Comparison of ENCODE assay signal across 12 mouse cellular contexts in the genomic region with DNA sequence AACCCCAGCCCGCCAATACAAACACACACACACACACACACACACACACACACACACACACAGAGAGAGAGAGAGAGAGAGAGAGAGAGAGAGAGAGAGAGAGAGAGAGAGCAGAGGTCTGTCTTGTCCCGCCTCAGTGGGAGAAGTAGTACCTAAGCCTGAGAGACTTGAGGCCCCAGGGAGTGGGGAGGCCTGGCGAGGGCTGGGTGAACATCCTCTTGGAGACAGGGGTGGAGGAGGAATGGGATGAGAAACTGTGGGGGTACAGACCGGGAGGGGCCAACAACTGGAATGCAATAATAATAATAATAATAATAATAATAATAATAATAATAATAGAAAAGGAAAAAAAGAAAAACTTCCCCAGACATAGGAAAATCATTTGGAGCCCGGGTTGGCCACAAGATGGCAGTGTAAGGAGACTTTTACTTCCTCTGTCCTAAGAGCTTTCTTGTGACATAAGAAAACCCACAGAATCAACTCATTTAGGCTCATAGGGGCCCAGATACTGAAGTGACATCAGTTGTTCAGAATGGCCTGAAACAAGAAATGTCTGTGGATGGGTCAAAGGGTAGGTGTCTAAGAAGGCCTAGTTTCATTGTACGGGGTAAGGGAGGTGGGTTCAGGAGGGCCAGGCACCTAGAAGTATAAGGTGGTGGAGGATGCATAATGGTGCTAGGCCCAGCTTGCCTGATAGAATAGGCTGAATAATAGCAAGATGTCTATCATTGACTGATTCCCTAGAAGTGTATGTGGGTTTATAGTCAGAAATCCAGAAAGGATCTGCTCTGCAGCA. TPM values are rescaled to one million over a fixed set of nuclear protein-coding genes. Genes with fewer than 3 reads are reported as not detected.
DNase-seq lines count a peak whose midpoint lies in the region; ATAC-seq and TF ChIP-seq lines count a peak whose summit lies in the region.
"Had no signal": no experiment of that assay in that cellular context is flagged by ENCODE, and none has a peak within 500 bp of the region (broad histone marks: within the 10 kb centered on the region; RNA-seq: fewer than 3 reads in every experiment).

No protein-coding gene starts in this region.

- H3K27ac ChIP-seq in limb, embryonic 11.5 days (replicated peaks; ENCODE audit: low read depth, low read length) = no peak overlapping the region
- no peak overlapping the region for H3K27ac ChIP-seq in limb, embryonic 10.5 days
- no peak overlapping the region for H3K27ac ChIP-seq in forebrain, postnatal 0 days (ENCODE audit: low read depth, low read length)
- H3K27ac ChIP-seq in lung, embryonic 16.5 days (ENCODE audit: low read length) = no peak overlapping the region
- H3K27ac ChIP-seq: stomach, embryonic 15.5 days had no signal

- no peaks in the 10 kb centered on the region for H3K36me3 ChIP-seq in limb, embryonic 11.5 days (ENCODE audit: control insufficient read depth, insufficient read depth, low read length)
- no peaks in the 10 kb centered on the region for H3K36me3 ChIP-seq in limb, embryonic 10.5 days
- no peaks in the 10 kb centered on the region for H3K36me3 ChIP-seq in forebrain, postnatal 0 days (ENCODE audit: insufficient read depth)
- no peaks in the 10 kb centered on the region for H3K36me3 ChIP-seq in lung, embryonic 16.5 days (ENCODE audit: control insufficient read depth, insufficient read depth, low read length)
- H3K36me3 ChIP-seq: stomach, embryonic 15.5 days had no signal

- no peaks in the 10 kb centered on the region for H3K27me3 ChIP-seq in limb, embryonic 11.5 days (ENCODE audit: control insufficient read depth, insufficient read depth, low read length)
- no peaks in the 10 kb centered on the region for H3K27me3 ChIP-seq in limb, embryonic 10.5 days (ENCODE audit: low read depth, poor library complexity, severe bottlenecking)
- no peaks in the 10 kb centered on the region for H3K27me3 ChIP-seq in forebrain, postnatal 0 days (ENCODE audit: insufficient read depth, low read length)
- no peaks in the 10 kb centered on the region for H3K27me3 ChIP-seq in lung, embryonic 16.5 days (ENCODE audit: control insufficient read depth, insufficient read depth, low read depth, low read length)
- H3K27me3 ChIP-seq: stomach, embryonic 15.5 days had no signal

- WGBS in limb, embryonic 11.5 days = 59% methylated on average over 6 of the region's 6 CpGs
- 51% methylated on average over 5 of the region's 6 CpGs for WGBS in limb, embryonic 10.5 days
- WGBS in forebrain, postnatal 0 days = 57% methylated on average over 6 of the region's 6 CpGs
- 48% methylated on average over 6 of the region's 6 CpGs for WGBS in lung, embryonic 16.5 days

- no peak overlapping the region for H3K4me2 ChIP-seq in limb, embryonic 11.5 days (ENCODE audit: low read depth, severe bottlenecking)
- H3K4me2 ChIP-seq in forebrain, postnatal 0 days (ENCODE audit: low read depth) = no peak overlapping the region
- H3K4me2 ChIP-seq in lung, embryonic 16.5 days (ENCODE audit: low read depth, low read length) = no peak overlapping the region
- H3K4me2 ChIP-seq: stomach, embryonic 15.5 days had no signal

- no peaks in the 10 kb centered on the region for H3K4me1 ChIP-seq in limb, embryonic 11.5 days (ENCODE audit: control insufficient read depth, insufficient read depth, low read length)
- H3K4me1 ChIP-seq in limb, embryonic 10.5 days = no peaks in the 10 kb centered on the region
- no peaks in the 10 kb centered on the region for H3K4me1 ChIP-seq in forebrain, postnatal 0 days (ENCODE audit: insufficient read depth)
- no peaks in the 10 kb centered on the region for H3K4me1 ChIP-seq in lung, embryonic 16.5 days (replicated peaks; ENCODE audit: control insufficient read depth, insufficient read depth, low read length)
- H3K4me1 ChIP-seq: stomach, embryonic 15.5 days had no signal

- H3K4me3 ChIP-seq in limb, embryonic 11.5 days (ENCODE audit: low read depth, low read length) = no peak overlapping the region
- H3K4me3 ChIP-seq in limb, embryonic 10.5 days = no peak overlapping the region
- no peak overlapping the region for H3K4me3 ChIP-seq in forebrain, postnatal 0 days (ENCODE audit: low read depth, low read length)
- H3K4me3 ChIP-seq in lung, embryonic 16.5 days (ENCODE audit: low read length) = no peak overlapping the region
- H3K4me3 ChIP-seq: stomach, embryonic 15.5 days had no signal

- TF ChIP-seq CTCF in forebrain, postnatal 0 days (IDR thresholded peaks at IDR 0.05; ENCODE audit: low read depth) = peak; percentile 56

- ATAC-seq in limb, embryonic 11.5 days (ENCODE audit: insufficient number of reproducible peaks, low FRiP score, low TSS enrichment, low read depth) = no peak
- ATAC-seq in forebrain, postnatal 0 days = 0 out of 2 replicates have a peak, but pooled peaks have one; percentile 20
- ATAC-seq in lung, embryonic 16.5 days (ENCODE audit: low read depth) = 0 out of 2 replicates have a peak, but pooled peaks have one; percentile 10

- no peak overlapping the region for H3K9ac ChIP-seq in limb, embryonic 11.5 days (ENCODE audit: low read length)
- no peak overlapping the region for H3K9ac ChIP-seq in forebrain, postnatal 0 days
- no peak overlapping the region for H3K9ac ChIP-seq in lung, embryonic 16.5 days (ENCODE audit: low read length)
- H3K9ac ChIP-seq: stomach, embryonic 15.5 days had no signal

- DNase-seq in adrenal gland, adult 2 months = peak; percentile 6
- no peak for DNase-seq in adrenal gland, adult 8-10 months
- peak; percentile 29 for DNase-seq in limb, embryonic 11.5 days (ENCODE audit: low spot score)
- DNase-seq in limb, embryonic 10.5 days (ENCODE audit: low spot score) = no peak
- peak; percentile 43 for DNase-seq in adipocyte (ENCODE audit: low spot score)
- peak; percentile 26 for DNase-seq in forebrain, postnatal 0 days
- no peak for DNase-seq in urinary bladder, postnatal 36 days (ENCODE audit: low spot score in 2 of 2)

- no peaks in the 10 kb centered on the region for H3K9me3 ChIP-seq in limb, embryonic 11.5 days (ENCODE audit: control insufficient read depth, low read length)
- no peaks in the 10 kb centered on the region for H3K9me3 ChIP-seq in limb, embryonic 10.5 days (replicated peaks)
- no peaks in the 10 kb centered on the region for H3K9me3 ChIP-seq in forebrain, postnatal 0 days (ENCODE audit: low read length)
- H3K9me3 ChIP-seq in lung, embryonic 16.5 days (ENCODE audit: control insufficient read depth, low read length) = no peaks in the 10 kb centered on the region
- H3K9me3 ChIP-seq: stomach, embryonic 15.5 days had no signal

RNA-seq across cellular contexts. Expression of a gene that starts 8.9 kb away (rescaled TPM):
- 1 to 10 TPM; 3.0 to 3.6 TPM for total RNA-seq in adrenal gland, adult 2 months (2021)
- polyA plus RNA-seq in adrenal gland, adult 2 months (2012; rRNA removed) = 6.0 and 8.0 TPM in 2 replicates
- total RNA-seq in adrenal gland, adult 8-10 months (2022) = 1 to 10 TPM; 3.2 to 4.5 (median 3.8) TPM
- polyA plus RNA-seq in limb, embryonic 11.5 days (2014; fragmentation: Nextera tagmentation; extraction: Ambion mirVana) = 41.1 and 43.3 TPM in 2 replicates
- 35.0 and 35.6 TPM in 2 replicates for polyA plus RNA-seq in limb, embryonic 10.5 days (2016; fragmentation: Nextera tagmentation; extraction: Ambion mirVana)
- 11.5 and 14.5 TPM in 2 replicates for total RNA-seq in forebrain, postnatal 0 days (2014; rRNA removed)
- 14.9 and 18.1 TPM in 2 replicates for polyA plus RNA-seq in forebrain, postnatal 0 days (2015; fragmentation: Nextera tagmentation; extraction: Ambion mirVana)
- polyA plus RNA-seq in lung, embryonic 16.5 days (2015; fragmentation: Nextera tagmentation; extraction: Ambion mirVana) = 51.9 and 53.4 TPM in 2 replicates

RNA-seq across cellular contexts. Expression of a gene that starts 49.3 kb away (rescaled TPM):
- not detected for total RNA-seq in adrenal gland, adult 2 months (2021)
- polyA plus RNA-seq in adrenal gland, adult 2 months (2012; rRNA removed) = not detected in 2 replicates
- not detected for total RNA-seq in adrenal gland, adult 8-10 months (2022)
- polyA plus RNA-seq in limb, embryonic 11.5 days (2014; fragmentation: Nextera tagmentation; extraction: Ambion mirVana) = not detected in 2 replicates
- polyA plus RNA-seq in limb, embryonic 10.5 days (2016; fragmentation: Nextera tagmentation; extraction: Ambion mirVana) = not detected in 2 replicates
- total RNA-seq in forebrain, postnatal 0 days (2014; rRNA removed) = 0.08 TPM in 1 of 2 replicates, not detected in the other
- polyA plus RNA-seq in forebrain, postnatal 0 days (2015; fragmentation: Nextera tagmentation; extraction: Ambion mirVana) = 0.21 TPM in 1 of 2 replicates, not detected in the other
- polyA plus RNA-seq in lung, embryonic 16.5 days (2015; fragmentation: Nextera tagmentation; extraction: Ambion mirVana) = not detected in 2 replicates
- polyA plus RNA-seq: C2C12; frontal cortex, adult 2 months; liver, embryonic 16.5 days had no signal

Comparison
In these comparisons a context has a peak if more than half of its experiments do, and no peak if none do; other contexts are left out.
1. DNase-seq: peak in adrenal gland, adult 2 months (single experiment), limb, embryonic 11.5 days (single experiment), adipocyte (single experiment) and forebrain, postnatal 0 days (single experiment); none in adrenal gland, adult 8-10 months (single experiment), limb, embryonic 10.5 days (single experiment) and urinary bladder, postnatal 36 days (0 of 2).